Mouse (Mus musculus) brain, embryonic 14.5 days (tissue): ENCODE measurements at regions not wholly inside any gene's neighbourhood (a gene's known extent, or its start where the extent isn't known, plus 50 kb on each side); places are given as distances from the start of the nearest gene placed in this dataset.

ENCODE experiments used
- CTCF ChIP-seq: fragments of 200-500 bp; IDR thresholded peaks from 2 replicates; pipeline ENCODE4 v1.5.1; 2012; ENCODE audit warnings: inconsistent platforms, mild to moderate bottlenecking, moderate library complexity, borderline replicate concordance; ENCODE audit not compliant: insufficient read depth, insufficient read length; ENCODE audit errors: extremely low read depth
- POLR2A ChIP-seq: fragments of 200-500 bp; IDR thresholded peaks from 2 replicates; pipeline ENCODE4 v1.6.1; 2012; ENCODE audit warnings: mild to moderate bottlenecking, inconsistent platforms, borderline replicate concordance; ENCODE audit not compliant: poor library complexity, insufficient read depth, insufficient read length, severe bottlenecking; ENCODE audit errors: extremely low read depth

GRCm38 (mm10) chr9:82359573-82359972, 469.8 kb upstream of the Irak1bp1 start:
- TF ChIP-seq POLR2A, result no peak
- TF ChIP-seq CTCF, result no peak
